Mouse (Mus musculus) embryonic facial prominence, embryonic 13.5 days (tissue): ENCODE results near the gene Bco2. TPM values are rescaled to one million over a fixed set of nuclear protein-coding genes. Genes with fewer than 3 reads are reported as not detected.
A peak's percentile ranks its signal among the peaks of the same experiment; 100 is the strongest.

Experiments
- ATAC-seq: fragments of 200-750 bp; cut with Nextera tagmentation; 2 replicates; pipeline ENCODE4 v1.8.0; 2017; ENCODE audit warnings: low read depth; ENCODE audit not compliant: insufficient number of reproducible peaks, insufficient read depth, low FRiP score, low TSS enrichment
- H3K27ac ChIP-seq: fragments of 300-500 bp; sonication (generic); 2 replicates; pipeline ENCODE4 v1.5.1; 2015; ENCODE audit warnings: moderate library complexity, mild to moderate bottlenecking, inconsistent platforms
- H3K27me3 ChIP-seq: fragments of 300-500 bp; sonication (generic); 2 replicates; pipeline ENCODE4 v1.6.1; 2015; ENCODE audit warnings: mild to moderate bottlenecking, inconsistent platforms
- H3K36me3 ChIP-seq: fragments of 300-500 bp; sonication (generic); 2 replicates; pipeline ENCODE4 v1.6.1; 2015; ENCODE audit warnings: mild to moderate bottlenecking, inconsistent platforms
- H3K4me1 ChIP-seq: fragments of 300-500 bp; sonication (generic); 2 replicates; pipeline ENCODE4 v1.6.1; 2015; ENCODE audit warnings: inconsistent platforms
- H3K4me2 ChIP-seq: fragments of 300-500 bp; sonication (generic); 2 replicates; pipeline ENCODE4 v1.6.1; 2015; ENCODE audit warnings: moderate library complexity, mild to moderate bottlenecking, inconsistent platforms
- H3K4me3 ChIP-seq: fragments of 300-500 bp; sonication (generic); 2 replicates; pipeline ENCODE4 v1.5.1; 2015; ENCODE audit warnings: mild to moderate bottlenecking, inconsistent platforms
- H3K9ac ChIP-seq: fragments of 300-500 bp; sonication (generic); 2 replicates; pipeline ENCODE4 v1.6.1; 2015; ENCODE audit warnings: mild to moderate bottlenecking, inconsistent platforms
- H3K9me3 ChIP-seq: fragments of 300-500 bp; sonication (generic); 2 replicates; pipeline ENCODE4 v1.6.1; 2016; ENCODE audit warnings: inconsistent platforms
- WGBS: fragments of 180-500 bp; shearing (Covaris S2); methylation state at CpG from one replicate; pipeline ENCODE4 v1.1.7; 2015; ENCODE audit warnings: mixed read lengths; 5-methylcytosine and 5-hydroxymethylcytosine counted together
- polyA plus RNA-seq: library from polyadenylated mRNA; unstranded; fragments of >200 nt; fragmentation: Nextera tagmentation; extraction: Ambion mirVana; gene quantifications from 2 replicates; pipeline ENCODE4 v1.2.1, GENCODE M21; 2015

Gene Bco2
- polyA plus RNA-seq, 1 experiment from 2014 or later, result 0.15 TPM

- ATAC-seq, result 0 out of 2 replicates have a peak, but pooled peaks have one; percentile 26
- Histone ChIP-seq H3K27ac (no peak overlapping the region), H3K9me3 (no peaks in the 10 kb centered on the region), H3K4me3 (no peak overlapping the region), H3K27me3 (no peaks in the 10 kb centered on the region), H3K4me1 (peaks cover 15% of the 10 kb centered on the region), H3K36me3 (no peaks in the 10 kb centered on the region), H3K9ac (0 out of 2 replicates have a peak overlapping the region, but pooled peaks have one; percentile 36), H3K4me2 (no peak overlapping the region)
- WGBS, result 15% methylated on average over 2 of the region's 2 CpGs
Observed at GRCm38 (mm10) chr9:50530890-50531289, 24.1 kb downstream of the Bco2 start.

- Histone ChIP-seq H3K4me3 (peak within 1 kb of the TSS; percentile 75), H3K36me3 (no peaks in the 10 kb centered on the region), H3K4me2 (peak within 1 kb of the TSS; percentile 59), H3K27me3 (no peaks in the 10 kb centered on the region), H3K4me1 (peaks cover 15% of the 10 kb centered on the region), H3K9ac (peak within 1 kb of the TSS; percentile 75), H3K9me3 (no peaks in the 10 kb centered on the region), H3K27ac (no peak within 1 kb of the TSS)
- under 1% methylated on average over 54 of the region's 54 CpGs for WGBS
- peak; percentile 94 for ATAC-seq
Observed at GRCm38 (mm10) chr9:50528293-50528892, 26.6 kb downstream of the Bco2 start, which contains the start of gene Pts. Gene Pts (minus strand): TSS chr9:50528724.

GRCm38 (mm10) chr9:50527860-50528259 lies 27.1 kb downstream of the Bco2 start:
- Histone ChIP-seq H3K9ac (peak overlapping the region; percentile 75), H3K4me2 (peak overlapping the region; percentile 59), H3K9me3 (no peaks in the 10 kb centered on the region), H3K36me3 (no peaks in the 10 kb centered on the region), H3K27ac (no peak overlapping the region), H3K27me3 (no peaks in the 10 kb centered on the region), H3K4me1 (peaks cover 15% of the 10 kb centered on the region), H3K4me3 (peak overlapping the region; percentile 75)
- no peak for ATAC-seq
- WGBS, result 40% methylated on average over 7 of the region's 7 CpGs

- Histone ChIP-seq H3K27ac (no peak overlapping the region), H3K9ac (no peak overlapping the region), H3K36me3 (no peaks in the 10 kb centered on the region), H3K4me2 (no peak overlapping the region), H3K9me3 (no peaks in the 10 kb centered on the region), H3K4me3 (no peak overlapping the region), H3K4me1 (peaks cover 12% of the 10 kb centered on the region), H3K27me3 (no peaks in the 10 kb centered on the region)
- WGBS, result 90% methylated on average over 5 of the region's 5 CpGs
- no peak for ATAC-seq
Observed at GRCm38 (mm10) chr9:50525585-50525984, 29.4 kb downstream of the Bco2 start.

- Histone ChIP-seq H3K36me3 (no peaks in the 10 kb centered on the region), H3K27ac (no peak overlapping the region), H3K27me3 (no peaks in the 10 kb centered on the region), H3K4me1 (peaks cover 11% of the 10 kb centered on the region), H3K9me3 (no peaks in the 10 kb centered on the region), H3K9ac (no peak overlapping the region), H3K4me2 (no peak overlapping the region), H3K4me3 (no peak overlapping the region)
- no peak for ATAC-seq
- 87% methylated on average over 5 of the region's 5 CpGs for WGBS
Observed at GRCm38 (mm10) chr9:50524936-50525335, 30.0 kb downstream of the Bco2 start.

GRCm38 (mm10) chr9:50522574-50522973 lies 32.4 kb downstream of the Bco2 start:
- no peak overlapping the region for H3K9ac ChIP-seq
- ATAC-seq, result no peak
- no peak overlapping the region for H3K4me2 ChIP-seq
- H3K36me3 ChIP-seq, result no peaks in the 10 kb centered on the region
- no peak overlapping the region for H3K27ac ChIP-seq
- H3K9me3 ChIP-seq, result no peaks in the 10 kb centered on the region
- no peak overlapping the region for H3K4me3 ChIP-seq
- 79% methylated on average over 5 of the region's 5 CpGs for WGBS
- no peaks in the 10 kb centered on the region for H3K27me3 ChIP-seq
- peaks cover 7% of the 10 kb centered on the region for H3K4me1 ChIP-seq

GRCm38 (mm10) chr9:50521562-50521961 lies 33.4 kb downstream of the Bco2 start:
- no peak overlapping the region for H3K27ac ChIP-seq
- H3K9me3 ChIP-seq, result no peaks in the 10 kb centered on the region
- 49% methylated on average over 2 of the region's 2 CpGs for WGBS
- no peak overlapping the region for H3K4me3 ChIP-seq
- H3K27me3 ChIP-seq, result no peaks in the 10 kb centered on the region
- no peaks in the 10 kb centered on the region for H3K4me1 ChIP-seq
- no peak overlapping the region for H3K9ac ChIP-seq
- no peak for ATAC-seq
- no peaks in the 10 kb centered on the region for H3K36me3 ChIP-seq
- no peak overlapping the region for H3K4me2 ChIP-seq

GRCm38 (mm10) chr9:50520748-50521147 lies 34.2 kb downstream of the Bco2 start:
- Histone ChIP-seq H3K4me3 (no peak overlapping the region), H3K9ac (no peak overlapping the region), H3K4me1 (no peaks in the 10 kb centered on the region), H3K9me3 (no peaks in the 10 kb centered on the region), H3K27ac (no peak overlapping the region), H3K27me3 (no peaks in the 10 kb centered on the region), H3K36me3 (no peaks in the 10 kb centered on the region), H3K4me2 (no peak overlapping the region)
- ATAC-seq, result no peak
- 74% methylated on average over 6 of the region's 6 CpGs for WGBS

- Histone ChIP-seq H3K4me3 (no peak overlapping the region), H3K27me3 (no peaks in the 10 kb centered on the region), H3K36me3 (no peaks in the 10 kb centered on the region), H3K9me3 (no peaks in the 10 kb centered on the region), H3K27ac (no peak overlapping the region), H3K4me1 (no peaks in the 10 kb centered on the region), H3K9ac (no peak overlapping the region), H3K4me2 (no peak overlapping the region)
- 9% methylated on average over 2 of the region's 2 CpGs for whole genome bisulfite sequencing
- ATAC-seq, result no peak
Observed at GRCm38 (mm10) chr9:50518781-50519180, 36.2 kb downstream of the Bco2 start.

- Histone ChIP-seq H3K27me3 (no peaks in the 10 kb centered on the region), H3K36me3 (no peaks in the 10 kb centered on the region), H3K9me3 (no peaks in the 10 kb centered on the region), H3K4me1 (no peaks in the 10 kb centered on the region), H3K4me2 (no peak overlapping the region), H3K27ac (no peak overlapping the region), H3K4me3 (no peak overlapping the region), H3K9ac (no peak overlapping the region)
- WGBS, result 83% methylated on average over 5 of the region's 5 CpGs
- no peak for ATAC-seq
Observed at GRCm38 (mm10) chr9:50515462-50515861, 39.5 kb downstream of the Bco2 start.

- 71% methylated on average over 7 of the region's 7 CpGs for WGBS
- no peaks in the 10 kb centered on the region for H3K4me1 ChIP-seq
- no peak overlapping the region for H3K9ac ChIP-seq
- H3K9me3 ChIP-seq, result no peaks in the 10 kb centered on the region
- ATAC-seq, result no peak
- no peak overlapping the region for H3K4me2 ChIP-seq
- no peaks in the 10 kb centered on the region for H3K36me3 ChIP-seq
- no peak overlapping the region for H3K27ac ChIP-seq
- H3K4me3 ChIP-seq, result no peak overlapping the region
- H3K27me3 ChIP-seq, result no peaks in the 10 kb centered on the region
Observed at GRCm38 (mm10) chr9:50507570-50507969, 47.4 kb downstream of the Bco2 start.

- H3K36me3 ChIP-seq, result no peaks in the 10 kb centered on the region
- H3K4me3 ChIP-seq, result no peak overlapping the region
- no peaks in the 10 kb centered on the region for H3K4me1 ChIP-seq
- no peaks in the 10 kb centered on the region for H3K9me3 ChIP-seq
- H3K27me3 ChIP-seq, result no peaks in the 10 kb centered on the region
- H3K4me2 ChIP-seq, result 0 out of 2 replicates have a peak overlapping the region, but pooled peaks have one; percentile 2
- 74% methylated on average over 6 of the region's 6 CpGs for WGBS
- H3K27ac ChIP-seq, result no peak overlapping the region
- no peak overlapping the region for H3K9ac ChIP-seq
- no peak for ATAC-seq
Observed at GRCm38 (mm10) chr9:50505405-50505804, 49.6 kb downstream of the Bco2 start.
